Mouse (Mus musculus): ENCODE data around the gene Ppig.
"Not testable (repeated sequence)": the region's sequence is repeated elsewhere in the genome, so short reads cannot be mapped to it uniquely, and the experiment has no call there.

Gene Ppig

DNA sequence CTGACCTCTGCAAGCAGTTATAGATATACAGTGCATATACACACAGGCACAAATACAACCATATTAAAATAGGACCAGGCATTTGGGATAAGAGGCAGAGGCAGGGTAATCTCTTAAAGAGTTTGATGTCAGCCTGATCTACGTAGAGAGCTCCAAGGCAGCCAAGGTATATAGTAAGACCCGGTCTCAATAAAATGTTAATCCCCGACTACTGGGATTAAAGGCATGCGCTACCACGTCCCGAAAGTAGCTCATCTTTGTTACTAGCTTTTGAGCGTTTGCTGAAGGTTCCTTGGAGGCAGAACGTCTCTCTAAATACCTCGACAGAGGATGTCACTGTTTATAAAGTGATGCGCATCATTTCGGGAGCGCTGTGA, at the start of gene Ppig:
TSS of gene Ppig (plus strand) at position 273 of the 377 bp plus-strand sequence.
- in situ Hi-C loops (cut with MboI) = loop anchor here (25.0 kb wide), 1 partner anchor 1490 kb away; the partner anchor contains the start of gene Dync1i2

DNA sequence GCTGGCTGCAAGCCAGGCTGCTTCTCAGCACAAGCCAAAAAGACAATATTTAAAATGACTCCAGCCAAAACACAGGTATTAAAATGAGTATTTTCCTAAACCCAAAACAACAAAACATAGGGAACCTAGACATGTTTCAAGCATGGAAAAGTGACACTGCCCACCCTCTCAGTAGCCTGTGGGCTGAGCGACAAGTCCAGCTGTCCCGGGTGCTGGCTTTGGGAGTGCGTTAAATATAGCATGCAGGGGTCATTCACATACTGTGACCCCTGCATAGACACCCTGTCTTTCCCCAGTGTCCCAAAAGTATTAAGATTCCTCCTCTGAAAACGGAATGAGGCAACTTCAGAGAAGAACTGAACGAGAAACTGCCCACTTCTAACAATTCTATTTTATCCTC, 48.6 kb upstream of the Ppig start:
- in situ Hi-C loops (cut with MboI) = no loop called here

DNA sequence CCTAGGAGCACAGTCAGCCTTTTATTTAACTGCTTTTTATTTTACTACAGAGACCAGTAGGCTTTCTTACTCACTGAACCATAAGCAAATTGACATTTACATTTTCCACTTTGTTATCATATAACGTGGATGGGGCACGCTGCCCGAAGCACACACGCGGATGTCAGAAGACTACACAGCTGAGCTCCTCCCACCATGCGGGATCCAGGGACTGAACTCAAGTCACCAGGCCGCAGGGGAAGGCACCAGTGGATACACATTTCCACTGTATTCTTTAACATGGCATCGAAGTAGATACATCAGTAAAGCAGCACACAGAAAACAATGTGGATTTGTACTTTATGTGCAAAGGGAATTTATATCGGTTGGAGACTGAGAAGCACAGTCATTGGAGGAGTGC, 47.1 kb upstream of the Ppig start:
- in situ Hi-C loops (cut with MboI) = no loop called here

DNA sequence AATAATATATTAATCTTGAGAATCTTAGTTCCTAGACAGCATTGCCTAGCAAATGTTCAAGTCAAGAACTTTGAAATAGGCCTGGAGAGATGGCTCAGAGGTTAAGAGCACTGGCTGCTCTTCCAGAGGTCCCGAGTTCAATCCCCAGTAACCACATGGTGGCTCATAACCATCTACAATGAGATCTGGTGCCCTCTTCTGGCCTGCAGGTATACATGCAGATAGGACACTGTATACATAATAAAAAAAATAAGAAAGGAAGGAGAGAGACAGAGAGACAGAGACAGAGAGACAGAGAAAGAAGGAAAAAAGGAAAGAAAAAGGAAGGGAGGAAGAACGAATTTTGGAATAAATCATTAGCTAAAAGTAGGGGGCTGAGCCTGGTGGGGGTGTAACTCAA, 45.6 kb upstream of the Ppig start:
- in situ Hi-C loops (cut with MboI) = no loop called here

DNA sequence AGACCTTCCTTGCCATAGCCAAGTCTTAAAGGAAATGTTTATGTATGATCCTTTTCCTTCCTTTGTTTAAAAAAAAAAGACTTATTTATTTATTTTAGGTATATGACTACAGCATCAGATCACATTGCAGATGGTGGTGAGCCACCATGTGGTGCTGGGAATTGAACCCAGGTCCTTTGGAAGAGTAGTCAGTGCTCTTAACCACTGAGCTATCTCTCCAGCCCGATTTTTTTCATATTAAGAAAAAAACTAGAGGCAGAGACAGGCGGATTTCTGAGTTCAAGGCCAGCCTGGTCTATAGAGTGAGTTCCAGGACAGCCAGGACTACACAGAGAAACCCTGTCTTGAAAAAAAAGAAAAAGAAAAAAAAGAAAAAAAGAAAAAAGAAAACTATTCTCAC, 45.1 kb upstream of the Ppig start:
- in situ Hi-C loops (cut with MboI) = not testable (repeated sequence)

DNA sequence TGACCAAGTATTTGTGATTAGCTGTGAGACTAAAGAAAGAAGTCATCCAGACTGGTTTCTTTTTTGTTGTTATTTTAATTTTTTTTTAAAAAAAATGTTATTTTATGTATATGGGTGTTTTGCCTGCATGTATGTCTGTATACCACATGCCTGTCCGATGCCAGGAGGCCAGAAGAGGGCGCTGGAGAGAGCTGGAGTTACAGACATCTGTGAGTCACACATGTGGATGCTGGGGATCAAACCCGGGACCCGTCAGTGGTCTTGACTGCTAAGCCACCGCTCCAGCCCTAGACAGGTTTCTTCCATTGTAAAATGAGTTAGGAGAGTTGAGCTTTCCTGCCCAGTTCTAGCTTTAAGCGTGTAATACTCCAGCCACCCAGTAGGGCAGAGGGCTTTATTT, 42.4 kb upstream of the Ppig start:
- in situ Hi-C loops (cut with MboI) = no loop called here

DNA sequence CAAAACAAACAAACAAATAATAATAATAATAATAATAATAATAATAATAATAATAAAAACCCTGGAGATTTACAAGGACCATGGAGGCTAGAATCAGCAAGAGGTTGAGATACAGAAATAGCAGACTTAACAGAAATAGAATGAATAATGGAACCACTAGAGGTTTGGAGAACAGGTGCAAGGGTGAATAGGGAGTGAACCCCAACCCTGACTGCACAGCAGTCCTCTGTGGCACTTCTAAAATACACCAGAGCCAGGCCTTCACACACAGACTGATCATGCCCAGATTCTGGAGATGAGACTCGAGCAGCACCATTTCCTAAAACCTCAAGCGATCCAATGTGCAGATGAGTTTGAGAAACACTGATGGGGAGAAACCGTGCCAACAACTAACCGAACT, 40.4 kb upstream of the Ppig start:
- in situ Hi-C loops (cut with MboI) = no loop called here

DNA sequence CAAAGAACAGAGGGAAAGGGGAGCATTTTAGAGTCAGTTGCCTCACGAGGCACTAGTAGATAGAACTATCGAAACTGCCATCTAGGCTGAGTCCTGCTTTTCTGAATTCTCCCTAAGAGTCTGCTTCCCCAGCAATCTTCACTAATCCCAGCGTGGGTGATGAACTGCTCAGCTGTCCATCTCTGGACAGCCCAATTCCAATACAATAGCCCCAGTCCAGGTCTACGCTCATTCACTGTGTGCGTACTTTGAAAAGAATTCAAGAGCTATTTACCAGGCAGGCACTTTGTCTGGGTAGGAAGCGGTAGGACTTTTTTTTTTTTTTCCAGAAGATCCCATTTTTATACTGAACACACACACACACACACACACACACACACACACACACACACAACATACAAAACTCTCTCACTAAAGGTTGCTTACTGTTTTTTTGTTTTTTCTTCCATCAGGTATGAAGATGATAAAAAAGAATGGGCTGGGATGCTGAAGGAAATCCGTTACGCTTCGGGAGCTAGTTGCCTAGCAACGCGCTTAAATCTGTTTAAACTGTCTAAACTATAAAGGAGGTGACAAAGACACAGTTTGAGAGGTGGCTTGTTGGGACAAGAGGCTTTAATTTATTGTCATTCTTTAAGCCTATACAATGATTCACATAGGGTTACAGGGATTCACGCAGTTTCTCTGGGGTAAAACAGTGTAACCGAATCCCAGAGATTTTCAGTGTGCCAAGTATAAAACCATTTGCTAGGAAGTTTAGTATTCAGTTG, 39.1 kb upstream of the Ppig start:
- in situ Hi-C loops (cut with MboI) = no loop called here

DNA sequence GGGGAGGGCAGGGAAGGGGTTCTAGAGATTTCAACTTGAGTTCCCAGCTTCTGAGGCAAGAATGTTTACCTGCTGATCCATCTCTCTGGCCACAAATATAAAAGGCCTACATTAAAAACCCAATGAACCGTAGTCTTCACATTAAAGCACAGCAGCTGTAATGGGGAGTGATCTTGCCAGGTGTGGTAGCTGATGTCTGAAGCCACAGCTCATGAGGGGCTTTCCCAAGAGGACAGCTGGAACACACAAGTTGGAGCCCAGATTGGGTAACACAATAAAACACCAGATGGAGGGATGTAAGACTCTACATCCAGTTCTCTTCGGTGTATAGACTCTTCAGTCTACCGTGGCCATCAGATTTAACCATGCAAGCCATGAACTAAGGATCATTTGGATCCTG, 37.9 kb upstream of the Ppig start:
- in situ Hi-C loops (cut with MboI) = no loop called here

DNA sequence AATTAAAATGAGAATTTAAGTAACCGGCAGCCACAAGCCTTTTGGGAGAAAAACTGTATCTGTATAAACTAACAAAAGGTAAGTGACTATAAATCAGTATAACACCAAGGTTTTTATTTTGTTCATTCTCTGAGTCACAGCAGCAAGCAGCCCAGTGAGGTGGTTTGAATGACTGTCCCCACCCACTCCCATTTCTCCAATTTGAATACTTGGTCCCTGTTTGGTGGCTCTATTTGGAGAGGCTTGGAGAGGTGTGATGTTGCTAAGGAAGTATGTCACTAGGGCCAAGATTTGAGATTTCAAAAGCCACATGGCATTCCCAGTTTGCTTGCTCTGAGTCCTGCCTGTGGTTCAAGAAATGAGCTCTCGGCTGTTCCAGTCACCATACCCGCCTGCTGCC, 32.1 kb upstream of the Ppig start:
- in situ Hi-C loops (cut with MboI) = no loop called here

DNA sequence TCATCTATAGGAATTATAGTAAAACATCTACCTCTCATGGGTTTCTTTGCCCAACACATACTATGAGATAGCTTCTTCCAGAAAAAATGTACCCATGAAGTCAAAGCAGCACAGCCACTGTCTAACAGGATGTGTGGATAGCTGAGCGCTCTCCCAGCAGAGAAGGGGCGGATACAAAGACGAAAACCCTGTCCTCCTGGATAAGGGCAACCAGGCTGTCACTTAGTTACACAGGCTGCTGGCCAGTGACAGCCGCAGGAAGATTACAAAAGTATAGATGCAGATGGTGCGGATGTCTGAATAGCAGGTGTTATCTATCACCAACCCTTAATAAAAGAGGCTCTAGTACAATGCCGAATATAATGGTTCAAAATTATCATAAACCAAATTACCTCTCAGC, 31.5 kb upstream of the Ppig start:
- in situ Hi-C loops (cut with MboI) = no loop called here

DNA sequence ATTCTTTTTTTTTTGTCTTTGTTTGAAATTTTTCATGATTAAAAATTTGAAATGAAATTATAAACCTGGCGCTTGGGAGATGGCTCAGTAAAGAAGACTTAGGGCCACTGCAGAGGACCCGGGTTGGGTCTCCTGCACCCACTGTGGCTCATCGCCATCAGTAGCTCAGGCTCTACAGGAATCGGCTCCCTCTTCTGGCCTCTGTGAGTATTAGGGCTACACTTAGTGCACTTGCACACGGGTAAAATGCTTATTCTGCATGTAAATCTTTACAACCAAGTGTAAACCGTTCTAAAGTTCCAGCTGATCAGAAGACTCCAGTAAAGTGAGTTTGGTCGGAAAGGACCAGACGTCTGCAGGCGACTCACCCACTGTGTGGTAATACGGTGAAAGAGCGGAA, 28.8 kb upstream of the Ppig start:
- in situ Hi-C loops (cut with MboI) = no loop called here

DNA sequence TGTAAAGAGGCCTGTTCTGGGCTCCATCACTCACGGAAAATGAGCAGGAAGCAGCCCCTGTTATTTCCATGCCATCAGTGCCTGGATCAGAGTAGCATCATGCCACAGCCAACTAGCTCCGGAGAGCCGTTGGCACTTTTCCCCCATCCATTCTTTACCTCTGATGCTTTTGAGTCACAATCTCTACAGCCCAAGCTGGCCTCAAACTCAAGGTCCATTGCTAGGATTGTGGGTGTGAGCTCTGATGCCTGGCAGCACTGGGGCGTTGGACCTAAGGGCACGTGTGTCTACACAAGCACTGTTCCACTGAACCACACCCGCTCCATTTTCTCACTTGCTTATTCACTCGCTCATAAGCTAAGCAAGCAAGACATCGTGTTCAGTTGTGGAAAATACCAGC, 21.9 kb upstream of the Ppig start:
- in situ Hi-C loops (cut with MboI) = loop anchor here (25.0 kb wide), 1 partner anchor 1512 kb away; the partner anchor contains the start of gene Dync1i2

DNA sequence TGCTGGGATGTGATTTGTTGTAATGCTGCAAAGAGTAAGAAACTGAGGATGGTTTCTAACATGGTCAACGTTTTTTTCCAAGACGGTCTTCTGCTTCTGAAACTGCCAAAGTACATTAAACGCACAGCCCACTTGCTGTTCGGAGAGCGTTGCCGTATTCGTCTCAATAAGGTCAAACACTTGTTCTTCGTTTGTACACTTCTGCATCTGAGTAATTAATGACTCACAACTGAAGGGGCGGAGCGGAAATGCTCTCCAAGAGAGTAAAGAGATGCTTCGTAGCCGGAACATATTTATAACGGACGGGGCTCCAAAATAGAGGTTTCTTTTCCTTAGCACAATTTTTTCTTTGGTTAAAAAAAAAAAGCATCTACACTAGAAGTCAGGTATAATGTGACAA, 10.2 kb upstream of the Ppig start:
- in situ Hi-C loops (cut with MboI) = loop anchor here (25.0 kb wide), 1 partner anchor 1500 kb away; the partner anchor contains the start of gene Dync1i2

DNA sequence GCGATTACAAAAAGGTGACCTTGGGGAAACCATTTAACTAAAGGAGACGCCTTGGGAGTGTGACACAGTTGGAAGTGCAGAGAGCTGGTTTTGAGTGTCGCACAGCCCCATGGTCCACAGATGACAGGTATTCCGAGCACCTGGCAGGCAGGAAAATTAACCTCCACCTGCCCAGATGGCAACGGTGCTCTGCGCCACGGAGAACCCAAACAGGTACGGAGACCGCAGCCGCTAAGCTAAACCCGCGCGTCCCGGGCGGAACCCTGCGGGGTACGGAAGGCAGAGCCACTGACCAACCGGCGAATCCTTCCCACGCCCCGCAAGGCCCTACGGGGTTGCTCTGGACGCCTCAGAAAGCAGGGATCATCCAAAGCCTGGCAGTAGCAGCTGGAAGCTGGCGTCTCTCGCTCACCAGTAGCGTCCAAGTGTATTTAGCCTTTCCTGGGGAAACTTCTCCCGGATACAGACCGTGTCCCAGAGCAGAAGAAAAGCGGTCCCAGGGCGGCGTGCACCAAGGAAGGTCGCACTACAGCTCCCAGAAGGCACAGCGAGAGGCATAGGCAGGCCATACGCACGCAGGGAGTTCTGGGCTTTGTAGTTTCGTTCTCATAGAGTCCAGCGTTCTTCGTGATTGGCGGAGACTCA, 9.2 kb upstream of the Ppig start, which contains the start of gene Fastkd1:
TSS of gene Fastkd1 (minus strand) at position 536 of the 645 bp plus-strand sequence.
- in situ Hi-C loops (cut with MboI) = loop anchor here (25.0 kb wide), 1 partner anchor 1499 kb away; the partner anchor contains the start of gene Dync1i2

DNA sequence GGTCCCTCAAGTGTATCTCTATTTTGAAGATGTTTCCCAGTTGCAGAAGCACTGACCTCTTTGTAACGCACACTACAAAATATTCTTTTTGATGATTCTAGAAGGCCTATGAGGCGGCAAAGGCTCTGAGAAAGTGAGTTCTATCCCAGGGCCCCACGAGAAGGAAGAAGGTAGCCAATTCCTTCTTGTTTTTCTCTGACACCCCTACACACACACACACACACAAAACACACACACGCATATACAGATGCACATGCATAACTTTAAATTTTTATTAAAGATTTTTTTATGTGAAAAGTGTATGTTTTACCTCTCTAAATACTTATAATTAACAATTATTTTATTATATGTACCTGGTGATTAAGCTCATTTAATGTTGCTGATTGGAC, 8.7 kb upstream of the Ppig start:
- in situ Hi-C loops (cut with MboI) = loop anchor here (25.0 kb wide), 1 partner anchor 1499 kb away; the partner anchor contains the start of gene Dync1i2

DNA sequence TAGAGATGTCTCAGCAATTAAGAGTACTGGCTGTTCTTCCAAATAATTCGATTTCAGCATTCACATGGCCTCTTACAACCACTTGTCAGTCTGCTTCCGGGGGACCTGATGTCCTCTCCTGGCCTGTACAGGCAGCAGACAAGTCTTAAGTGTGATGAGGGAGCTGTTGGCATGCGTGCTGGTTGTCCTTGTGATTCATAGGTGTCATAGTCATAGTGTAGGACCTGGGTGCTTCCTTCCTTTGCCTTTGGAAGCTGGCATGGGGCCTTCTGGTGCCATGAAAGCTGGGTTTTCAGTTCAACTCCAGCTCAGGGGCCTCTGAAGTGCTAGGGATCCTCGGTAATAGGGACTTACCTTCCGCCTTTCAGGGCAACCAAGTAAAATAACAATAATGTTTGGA, 8.2 kb upstream of the Ppig start:
- in situ Hi-C loops (cut with MboI) = loop anchor here (25.0 kb wide), 1 partner anchor 1498 kb away; the partner anchor contains the start of gene Dync1i2

DNA sequence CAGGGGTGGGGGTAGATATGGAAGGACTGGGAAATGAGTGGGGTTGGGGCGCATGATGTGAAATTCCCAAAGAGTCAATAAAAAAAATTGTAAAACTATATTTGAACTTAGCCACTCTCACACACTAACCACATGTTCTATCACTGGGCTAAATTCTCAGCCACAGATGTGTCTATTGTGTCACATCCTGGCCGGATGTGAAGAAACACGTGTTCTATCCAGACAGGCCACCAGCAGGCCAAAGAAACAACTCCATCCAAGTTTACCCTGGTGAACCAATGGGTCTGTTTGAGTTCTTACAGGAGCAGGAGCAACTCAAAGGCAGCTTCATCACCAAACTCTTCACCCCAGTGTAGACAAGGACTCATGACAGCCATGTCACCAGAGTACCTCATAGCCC, 5.9 kb upstream of the Ppig start:
- in situ Hi-C loops (cut with MboI) = loop anchor here (25.0 kb wide), 1 partner anchor 1496 kb away; the partner anchor contains the start of gene Dync1i2

DNA sequence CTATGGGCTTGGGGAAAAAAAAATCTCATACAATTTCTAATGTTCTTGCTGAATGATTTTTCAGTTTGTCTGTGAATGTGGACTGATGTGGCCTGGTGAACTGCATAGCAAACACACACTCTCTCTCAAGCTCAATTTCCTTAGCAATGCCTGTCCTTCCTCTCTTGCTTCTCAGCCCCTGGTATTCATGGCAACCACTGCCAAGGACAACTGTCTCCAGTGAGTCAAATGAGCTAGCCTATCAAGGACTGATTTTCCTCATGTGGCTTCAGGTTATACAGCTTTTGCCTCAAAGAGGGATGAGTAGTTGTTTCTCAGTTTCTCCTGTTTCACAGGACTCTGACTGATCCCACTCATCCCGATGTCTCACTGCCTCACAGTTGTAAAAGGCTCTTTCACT, 3.2 kb upstream of the Ppig start:
- in situ Hi-C loops (cut with MboI) = loop anchor here (25.0 kb wide), 1 partner anchor 1493 kb away; the partner anchor contains the start of gene Dync1i2

DNA sequence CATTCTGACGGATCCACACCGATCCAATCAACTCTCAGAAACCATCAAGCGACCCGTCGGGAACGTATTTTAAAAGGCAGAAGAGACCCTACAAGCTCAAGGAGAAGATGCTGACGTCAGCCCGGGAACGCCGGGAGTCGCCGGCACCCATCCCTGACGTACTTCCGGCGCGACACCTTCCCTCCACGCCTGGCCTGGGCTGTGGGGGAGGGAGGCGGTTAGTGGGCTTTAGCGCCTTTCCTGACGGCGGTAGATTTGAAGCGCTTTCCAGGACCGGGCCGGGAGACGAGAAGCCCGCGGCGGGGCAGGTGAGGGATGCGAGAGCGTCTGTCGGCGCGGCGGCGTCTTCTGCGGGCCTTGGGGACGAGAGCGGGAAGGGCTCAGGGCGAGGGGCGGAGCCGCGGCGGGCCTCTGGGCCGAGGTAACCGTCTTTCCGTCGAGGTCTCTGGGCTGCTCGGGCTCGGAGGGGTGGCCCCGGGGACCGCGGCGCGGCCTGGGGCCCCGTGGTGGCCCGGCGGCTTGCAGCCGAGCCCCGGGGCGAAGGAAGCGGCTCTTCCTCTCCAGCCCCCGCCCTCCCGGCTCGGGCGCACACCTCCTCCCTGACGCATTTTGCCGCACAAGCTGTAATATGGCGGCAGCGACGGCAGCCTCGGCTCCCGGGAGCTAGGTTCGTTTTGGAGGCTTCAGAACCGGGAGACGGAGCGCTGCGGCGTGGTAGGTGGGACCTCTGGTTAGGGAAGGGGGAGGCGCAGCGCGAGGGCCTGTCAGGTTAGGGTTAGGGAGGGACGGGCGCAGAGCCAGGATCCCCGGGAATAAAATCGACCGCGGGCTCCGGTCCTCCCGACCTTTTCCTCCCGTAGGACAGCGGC, 539 bp downstream of the Ppig start:
- in situ Hi-C loops (cut with MboI) = loop anchor here (25.0 kb wide), 1 partner anchor 1489 kb away; the partner anchor contains the start of gene Dync1i2

DNA sequence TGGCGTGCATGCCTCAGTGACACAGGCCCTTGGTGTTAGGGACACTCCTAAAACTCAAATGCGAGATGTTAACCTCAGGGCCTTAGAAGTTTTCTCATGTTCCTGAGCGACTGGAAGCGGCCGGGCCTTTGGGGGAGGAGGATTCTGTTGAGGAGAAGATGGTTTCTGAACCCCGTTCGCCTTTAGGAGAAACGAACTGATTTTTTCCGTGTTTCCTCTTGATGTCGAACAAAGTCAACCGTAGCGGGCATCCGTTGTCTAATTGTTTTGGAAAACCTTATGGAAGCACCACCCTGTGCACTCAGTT, 1.1 kb downstream of the Ppig start:
- in situ Hi-C loops (cut with MboI) = loop anchor here (25.0 kb wide), 1 partner anchor 1489 kb away; the partner anchor contains the start of gene Dync1i2

DNA sequence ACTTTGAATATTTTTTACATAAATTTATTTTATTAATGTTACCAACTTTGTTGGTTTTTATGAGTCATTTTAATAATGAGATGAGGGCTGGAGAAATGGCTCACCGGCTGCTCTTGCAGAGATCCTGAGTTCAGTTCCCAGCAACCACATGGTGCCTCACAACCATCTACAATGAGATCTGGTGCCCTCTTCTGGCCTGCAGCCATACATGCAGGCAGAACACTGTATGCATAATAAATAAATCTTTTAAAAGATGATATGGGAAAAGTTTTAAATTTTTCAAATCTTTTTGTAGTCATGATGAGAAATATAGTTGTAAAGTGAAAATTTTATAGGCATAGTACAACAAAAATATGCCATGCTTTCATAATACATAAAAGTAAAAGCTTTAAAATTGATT, 22.7 kb downstream of the Ppig start:
- in situ Hi-C loops (cut with MboI) = no loop called here
